Mouse (Mus musculus) liver, embryonic 14.5 days (tissue): Measurements from ENCODE around the gene Atxn7l1.

Experiments
- CTCF ChIP-seq: IDR thresholded peaks from 2 replicates; pipeline ENCODE4 v1.5.1; 2016; ENCODE audit warnings: antibody characterized with exemption, low read depth, control low read depth
- EP300 ChIP-seq: IDR thresholded peaks from 2 replicates; pipeline ENCODE4 v1.6.1; 2016; ENCODE audit warnings: antibody characterized with exemption, low read depth

DNA sequence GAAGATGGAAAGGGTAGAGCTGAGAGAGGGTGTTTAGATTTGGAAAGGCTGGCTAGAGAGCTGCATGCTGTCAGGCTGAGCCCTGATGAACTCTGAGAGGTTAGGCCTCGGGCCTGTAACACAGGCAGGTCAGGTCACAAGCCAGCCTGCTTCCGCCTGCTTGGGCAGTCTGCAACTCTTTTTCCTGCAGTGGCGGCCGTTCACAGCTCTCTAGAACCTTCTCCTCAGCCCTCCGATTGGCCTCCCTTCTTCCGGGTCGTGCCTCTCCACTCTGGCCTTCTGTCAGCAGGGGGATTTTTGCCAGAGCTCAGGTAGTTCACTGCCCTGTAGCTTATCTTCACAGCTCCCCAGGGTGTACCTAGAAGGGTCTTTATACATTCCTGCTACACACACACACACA lies 26.7 kb downstream of the Atxn7l1 start:
- TF ChIP-seq CTCF (no peak), EP300 (no peak)
